In genomic region chr5:136565311-136565811, GRCm38 (mm10) we compare ENCODE assay signal across 8 mouse cellular contexts. TPM values are rescaled to one million over a fixed set of nuclear protein-coding genes. Genes with fewer than 3 reads are reported as not detected.
DNase-seq lines count a peak whose midpoint lies in the region; ATAC-seq and TF ChIP-seq lines count a peak whose summit lies in the region.

No protein-coding gene starts in this region.

- peak; percentile 57 for DNase-seq in Muller cell, postnatal 12 days (ENCODE audit: inconsistent ontology term)
- DNase-seq in c-Kit-positive CD71-positive TER-119-negative erythroid progenitor cells, embryonic 14.5 days (ENCODE audit: low read depth) = peak; percentile 36
- DNase-seq in forebrain, embryonic 14.5 days (ENCODE audit: low spot score) = peak; percentile 38
- DNase-seq in heart, postnatal 36 days = peak; percentile 54 to 68
- peak; percentile 32 for DNase-seq in left cerebral cortex, postnatal 4 days
- DNase-seq in mesoderm, embryonic 11.5 days (ENCODE audit: low read depth, low spot score) = peak; percentile 43
- no peak for DNase-seq in adipocyte (ENCODE audit: low spot score)

- H3K36me3 ChIP-seq in forebrain, embryonic 14.5 days (ENCODE audit: control insufficient read depth, insufficient read depth, low read length) = no peaks in the 10 kb centered on the region
- no peaks in the 10 kb centered on the region for H3K36me3 ChIP-seq in small intestine, adult 2 months (ENCODE audit: control insufficient read depth, insufficient read depth, low read length)

- peak overlapping the region; percentile 96 for H3K9ac ChIP-seq in forebrain, embryonic 14.5 days (ENCODE audit: low read length)

- H3K4me1 ChIP-seq in forebrain, embryonic 14.5 days (ENCODE audit: control insufficient read depth, insufficient read depth, low read length) = peaks cover 24% of the 10 kb centered on the region
- H3K4me1 ChIP-seq in small intestine, adult 2 months (ENCODE audit: control insufficient read depth, insufficient read depth, insufficient read length, low read length) = peaks cover 11% of the 10 kb centered on the region

- peak overlapping the region; percentile 91 for H3K4me3 ChIP-seq in forebrain, embryonic 14.5 days (ENCODE audit: low read depth, low read length)
- H3K4me3 ChIP-seq in small intestine, adult 2 months (ENCODE audit: low read depth, low read length) = peak overlapping the region; percentile 100

- H3K9me3 ChIP-seq in forebrain, embryonic 14.5 days (replicated peaks; ENCODE audit: control insufficient read depth, low read length) = no peaks in the 10 kb centered on the region

- no peak for ATAC-seq in forebrain, embryonic 14.5 days

- under 1% methylated on average over 32 of the region's 32 CpGs for WGBS in forebrain, embryonic 14.5 days
- WGBS in small intestine, adult 2 months = 2% methylated on average over 32 of the region's 32 CpGs

- 0 out of 2 replicates have a peak, but pooled peaks cover 4% of the 10 kb centered on the region for H3K27me3 ChIP-seq in forebrain, embryonic 14.5 days (replicated peaks; ENCODE audit: control insufficient read depth, insufficient read depth, low read length)
- H3K27me3 ChIP-seq in small intestine, adult 2 months (ENCODE audit: control insufficient read depth, insufficient read depth, low read length) = peaks cover 7% of the 10 kb centered on the region; the same call in 1 of the 2 replicates

- no peak for TF ChIP-seq CTCF in small intestine, adult 2 months (IDR thresholded peaks at IDR 0.05; ENCODE audit: extremely low read depth, insufficient read length, insufficient replicate concordance, low read depth, low read length)

- intact Hi-C loops in heart, postnatal 36 days (cut with DNase I) = loop anchor here (5.0 kb wide), 5 partner anchors 103 to 368 kb away; partner anchors contain the start of gene Prkrip1
- intact Hi-C loops in left cerebral cortex, postnatal 4 days (cut with DNase I) = loop anchor here (5.0 kb wide), 1 partner anchor 283 kb away; no protein-coding TSS in a partner anchor

- peak overlapping the region; percentile 97 for H3K4me2 ChIP-seq in forebrain, embryonic 14.5 days (ENCODE audit: low read length)

- peak overlapping the region; percentile 58; the same call in 1 of the 2 replicates for H3K27ac ChIP-seq in forebrain, embryonic 14.5 days (ENCODE audit: low read depth, low read length)
- no peak overlapping the region for H3K27ac ChIP-seq in small intestine, adult 2 months (ENCODE audit: insufficient read depth, low read depth, low read length)

- no peak for TF ChIP-seq POLR2A in small intestine, adult 2 months (IDR thresholded peaks at IDR 0.05; ENCODE audit: low read depth, low read length)

RNA-seq across cellular contexts. Expression of gene Cux1, which starts 1.9 kb away (rescaled TPM):
- 89.6 and 115 TPM in 2 replicates for polyA plus RNA-seq in forebrain, embryonic 14.5 days (2014; fragmentation: Nextera tagmentation; extraction: Ambion mirVana)
- total RNA-seq in heart, postnatal 36 days (2021) = 10 to 100 TPM; 93.1 to 99.6 TPM
- total RNA-seq in left cerebral cortex, postnatal 4 days (2021) = 100 to 1,000 TPM; 163 to 173 TPM
- polyA plus RNA-seq in small intestine, adult 2 months (2012; rRNA removed) = 17.0 and 42.1 TPM in 2 replicates
